12 mouse cellular contexts compared by ENCODE assay signal in genomic region chr14:25310671-25311151, GRCm38 (mm10).
DNase-seq lines count a peak whose midpoint lies in the region; ATAC-seq lines count a peak whose summit lies in the region.
"Had no signal": no experiment of that assay in that cellular context is flagged by ENCODE, and none has a peak within 500 bp of the region (broad histone marks: within the 10 kb centered on the region; RNA-seq: fewer than 3 reads in every experiment).

No protein-coding gene starts in this region.

- no peaks in the 10 kb centered on the region for H3K9me3 ChIP-seq in embryonic facial prominence, embryonic 15.5 days (replicated peaks)
- H3K9me3 ChIP-seq in limb, embryonic 13.5 days = no peaks in the 10 kb centered on the region
- H3K9me3 ChIP-seq: embryonic facial prominence, embryonic 12.5 days had no signal

- no peak overlapping the region for H3K9ac ChIP-seq in embryonic facial prominence, embryonic 15.5 days
- 0 out of 2 replicates have a peak overlapping the region, but pooled peaks have one; percentile 25 for H3K9ac ChIP-seq in limb, embryonic 13.5 days
- H3K9ac ChIP-seq: embryonic facial prominence, embryonic 12.5 days; liver, postnatal 0 days had no signal

- no peaks in the 10 kb centered on the region for H3K36me3 ChIP-seq in embryonic facial prominence, embryonic 15.5 days
- H3K36me3 ChIP-seq in limb, embryonic 13.5 days = no peaks in the 10 kb centered on the region
- H3K36me3 ChIP-seq: embryonic facial prominence, embryonic 12.5 days had no signal

- peak overlapping the region; percentile 39; the same call in 1 of the 2 replicates for H3K27ac ChIP-seq in embryonic facial prominence, embryonic 15.5 days (replicated peaks)
- no peak overlapping the region for H3K27ac ChIP-seq in limb, embryonic 13.5 days
- H3K27ac ChIP-seq: embryonic facial prominence, embryonic 12.5 days had no signal

- intact Hi-C loops in heart, postnatal 10 days (cut with DNase I) = loop anchor here (2.0 to 5.0 kb wide), 2 partner anchors 57 to 256 kb away; no protein-coding TSS in a partner anchor

- ATAC-seq in embryonic facial prominence, embryonic 15.5 days (ENCODE audit: insufficient number of reproducible peaks, low FRiP score, low TSS enrichment, low read depth) = no peak
- ATAC-seq in limb, embryonic 13.5 days (ENCODE audit: low FRiP score, low read depth) = no peak
- no peak for ATAC-seq in activated CD4-positive, CD25-positive, alpha-beta regulatory T cell, adult 4 months
- ATAC-seq: liver, postnatal 0 days had no signal

- H3K4me2 ChIP-seq in embryonic facial prominence, embryonic 15.5 days (replicated peaks) = no peak overlapping the region
- H3K4me2 ChIP-seq in limb, embryonic 13.5 days (replicated peaks) = no peak overlapping the region
- H3K4me2 ChIP-seq: embryonic facial prominence, embryonic 12.5 days had no signal

- no peak overlapping the region for H3K4me3 ChIP-seq in embryonic facial prominence, embryonic 15.5 days (replicated peaks)
- no peak overlapping the region for H3K4me3 ChIP-seq in limb, embryonic 13.5 days
- H3K4me3 ChIP-seq: embryonic facial prominence, embryonic 12.5 days had no signal

- peaks cover 27% of the 10 kb centered on the region for H3K4me1 ChIP-seq in embryonic facial prominence, embryonic 15.5 days
- peaks cover 43% of the 10 kb centered on the region for H3K4me1 ChIP-seq in limb, embryonic 13.5 days

- H3K27me3 ChIP-seq in embryonic facial prominence, embryonic 15.5 days = no peaks in the 10 kb centered on the region
- no peaks in the 10 kb centered on the region for H3K27me3 ChIP-seq in limb, embryonic 13.5 days
- H3K27me3 ChIP-seq: embryonic facial prominence, embryonic 12.5 days had no signal

- peak; percentile 52 for DNase-seq in kidney, adult 11 months
- no peak for DNase-seq in kidney, postnatal 4 days
- DNase-seq in heart, postnatal 10 days = peak; percentile 69 to 76
- DNase-seq in embryo, embryonic 10 days (ENCODE audit: low spot score) = no peak
- DNase-seq in adrenal gland, postnatal 25 days = no peak
- DNase-seq: layer of hippocampus, adult 9-11 months; liver, postnatal 0 days; thymus, adult 2 months had no signal

- WGBS in embryonic facial prominence, embryonic 15.5 days = 35% methylated on average over 4 of the region's 4 CpGs
- WGBS in limb, embryonic 13.5 days = 41% methylated on average over 4 of the region's 4 CpGs

Comparison
In these comparisons a context has a peak if more than half of its experiments do, and no peak if none do; other contexts are left out.
1. DNase-seq: peak in kidney, adult 11 months (single experiment) and heart, postnatal 10 days (2 of 2); none in kidney, postnatal 4 days (0 of 2), embryo, embryonic 10 days (single experiment) and adrenal gland, postnatal 25 days (single experiment).